Mouse (Mus musculus) embryonic stem cell, embryonic (primary cell): ENCODE data around the gene Lipe.

Experiments used
- CTCF ChIA-PET, 4 experiments: fragments of 300-600 bp in 2 of 4; fragments of 350-600 bp in 2 of 4; sonication (Branson Sonifier 250); formaldehyde crosslinking; loops; one replicate each; lab custom pipeline; 2022; ENCODE audit warnings: inconsistent platforms in 2 of 4; lab: Charles Lee
- POLR2A ChIA-PET, 4 experiments: fragments of 300-600 bp in 2 of 4; fragments of 350-600 bp in 2 of 4; sonication (Branson Sonifier 250); formaldehyde crosslinking; loops; one replicate each; lab custom pipeline; 2022; ENCODE audit warnings: antibody characterized with exemption in 4 of 4, inconsistent platforms in 1 of 4; lab: Charles Lee

The Lipe gene

DNA sequence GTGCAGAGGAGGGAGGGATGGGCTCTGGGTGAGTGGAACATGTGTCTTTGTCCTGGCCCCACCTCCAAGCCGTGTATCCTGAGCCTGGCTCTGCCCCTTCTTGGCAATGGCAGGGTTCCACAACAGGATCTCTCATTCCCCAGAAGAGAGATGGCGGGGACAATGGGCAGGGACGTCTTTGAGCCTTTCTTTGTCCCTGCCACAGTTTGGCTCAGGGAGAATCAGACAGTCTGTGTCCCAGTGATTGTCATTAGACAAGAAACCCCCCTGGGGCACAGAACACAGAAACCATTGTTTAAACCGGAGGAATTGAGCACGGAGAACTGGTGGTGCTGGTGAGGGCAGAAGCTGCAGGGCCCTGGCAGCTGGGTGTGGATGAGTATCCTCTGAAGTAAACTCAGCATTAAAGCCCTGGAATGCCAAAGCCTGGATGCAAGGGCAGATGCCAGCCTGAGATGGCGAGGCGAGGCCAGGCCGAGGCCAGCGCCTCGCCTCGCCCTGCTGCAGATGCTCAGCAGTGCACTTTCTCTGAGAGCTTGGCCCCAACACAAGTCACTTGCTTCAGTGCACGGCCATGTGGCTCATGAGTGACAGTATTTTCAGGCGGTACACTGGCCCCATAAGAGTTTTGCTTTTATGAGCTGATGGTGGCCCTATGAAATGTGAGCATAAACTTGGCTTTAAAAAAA, 32.4 kb downstream of the Lipe start:
- POLR2A ChIA-PET = interaction anchor here in 3 of 4 experiments (0.5 to 2.3 kb wide), 12 partner anchors 8 to 237 kb away, joined by 3 to 7 read pairs (median 4); partner anchors contain the start of genes Cic (in 1 of the 3) and Pafah1b3 (in 1 of the 3)
- CTCF ChIA-PET = interaction anchor here (0.6 to 1.8 kb wide), 7 partner anchors 11 to 267 kb away, joined by 3 to 7 read pairs (median 4); no protein-coding TSS in a partner anchor

DNA sequence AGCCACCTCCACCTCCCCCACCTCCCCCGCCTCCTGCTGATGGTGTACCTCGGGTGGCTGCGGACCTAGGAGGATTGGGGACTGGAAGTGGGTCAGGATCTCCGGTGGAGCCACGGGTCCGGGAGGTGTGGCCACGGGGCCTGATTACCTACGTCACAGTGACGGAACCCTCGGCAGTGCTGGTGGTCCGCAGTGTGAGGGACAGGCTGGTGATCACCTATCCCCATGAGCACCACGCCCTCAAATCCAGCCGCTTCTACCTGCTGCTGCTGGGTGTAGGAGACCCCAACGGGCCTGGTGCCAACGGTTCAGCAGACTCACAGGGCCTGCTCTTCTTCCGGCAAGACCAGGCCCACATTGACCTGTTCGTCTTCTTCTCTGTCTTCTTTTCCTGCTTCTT, 34.9 kb downstream of the Lipe start:
- ChIA-PET CTCF (interaction anchor here in 3 of 4 experiments (0.6 to 1.7 kb wide), 6 partner anchors 13 to 69 kb away, joined by 3 to 9 read pairs (median 4); partner anchors contain the start of genes Megf8 (in 1 of the 3) and Pafah1b3 (in 1 of the 3)), POLR2A (interaction anchor here in 1 of 4 experiments (1.6 kb wide), 1 partner anchor 66 kb away, joined by 5 read pairs; the partner anchor contains the start of gene Pafah1b3)

DNA sequence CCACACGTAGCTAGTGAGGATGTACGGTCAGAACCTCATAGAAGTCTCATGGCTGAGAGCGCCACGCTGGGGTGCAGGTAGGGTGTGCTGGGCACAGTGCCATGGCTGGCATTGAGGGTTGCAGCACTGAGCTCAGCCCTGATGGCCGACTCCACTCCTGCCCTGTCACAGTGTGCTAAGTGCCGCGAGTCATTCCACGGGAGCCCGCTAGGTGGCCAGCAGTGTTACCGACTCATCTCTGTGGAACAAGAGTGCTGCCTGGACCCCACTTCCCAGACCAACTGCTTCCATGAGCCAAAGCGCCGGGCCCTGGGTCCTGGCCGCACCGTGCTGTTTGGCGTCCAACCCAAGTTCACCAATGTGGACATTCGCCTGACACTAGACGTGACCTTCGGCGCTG, 35.4 kb downstream of the Lipe start:
- CTCF ChIA-PET = interaction anchor here in 3 of 4 experiments (0.6 to 1.7 kb wide), 9 partner anchors 14 to 638 kb away, joined by 3 to 9 read pairs (median 4); partner anchors contain the start of genes Megf8 (in 1 of the 3) and Pafah1b3 (in 1 of the 3)
- POLR2A ChIA-PET = no interaction called here

DNA sequence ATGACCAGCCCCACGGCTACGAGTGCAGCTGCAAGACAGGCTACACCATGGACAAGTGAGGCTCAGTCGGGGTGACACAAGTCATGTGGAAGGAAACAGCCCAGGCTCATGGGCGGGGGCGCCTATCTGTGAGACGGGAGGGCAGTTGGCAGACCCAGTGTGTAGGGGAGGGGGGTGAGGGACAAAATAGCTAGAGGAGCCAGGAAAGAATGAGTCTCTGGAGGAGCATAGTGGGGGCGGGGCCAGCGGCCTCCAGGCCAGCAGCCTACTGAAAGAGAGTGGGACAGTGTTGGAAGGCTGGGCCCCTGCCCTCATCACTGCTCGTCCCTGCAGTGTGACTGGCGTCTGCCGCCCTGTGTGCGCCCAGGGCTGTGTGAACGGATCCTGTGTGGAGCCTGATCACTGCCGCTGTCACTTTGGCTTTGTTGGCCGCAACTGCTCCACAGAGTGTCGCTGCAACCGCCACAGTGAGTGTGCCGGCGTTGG, 39.7 kb downstream of the Lipe start:
- POLR2A ChIA-PET = interaction anchor here in 2 of 4 experiments (0.5 to 1.0 kb wide), 2 partner anchors 36 to 1830 kb away, joined by 3 read pairs; no protein-coding TSS in a partner anchor
- CTCF ChIA-PET = interaction anchor here in 2 of 4 experiments (0.8 to 1.6 kb wide), 4 partner anchors 20 to 50 kb away, joined by 3 read pairs; no protein-coding TSS in a partner anchor

DNA sequence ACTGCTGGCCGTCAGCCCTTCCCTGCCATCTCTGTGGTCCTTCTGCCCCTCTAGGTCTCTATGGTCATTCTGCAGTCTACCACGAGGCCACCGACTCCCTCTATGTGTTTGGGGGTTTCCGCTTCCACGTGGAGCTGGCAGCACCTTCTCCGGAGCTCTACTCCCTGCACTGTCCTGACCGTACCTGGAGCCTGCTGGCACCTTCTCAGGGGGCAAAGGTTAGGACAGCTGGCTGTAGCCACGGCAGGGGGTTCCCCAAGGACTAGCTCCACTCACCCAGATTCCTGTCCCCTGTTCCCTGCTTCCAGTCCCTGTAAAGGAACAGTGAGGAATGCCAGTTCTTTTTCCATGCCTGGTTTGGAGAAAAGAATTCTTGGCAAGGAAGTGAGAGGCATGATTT, 49.6 kb downstream of the Lipe start:
- ChIA-PET CTCF (interaction anchor here in 1 of 4 experiments (0.6 kb wide), 1 partner anchor 60 kb away, joined by 3 read pairs; no protein-coding TSS in a partner anchor), POLR2A (interaction anchor here in 1 of 4 experiments (1.3 kb wide), 1 partner anchor 17 kb away, joined by 6 read pairs; no protein-coding TSS in a partner anchor)

DNA sequence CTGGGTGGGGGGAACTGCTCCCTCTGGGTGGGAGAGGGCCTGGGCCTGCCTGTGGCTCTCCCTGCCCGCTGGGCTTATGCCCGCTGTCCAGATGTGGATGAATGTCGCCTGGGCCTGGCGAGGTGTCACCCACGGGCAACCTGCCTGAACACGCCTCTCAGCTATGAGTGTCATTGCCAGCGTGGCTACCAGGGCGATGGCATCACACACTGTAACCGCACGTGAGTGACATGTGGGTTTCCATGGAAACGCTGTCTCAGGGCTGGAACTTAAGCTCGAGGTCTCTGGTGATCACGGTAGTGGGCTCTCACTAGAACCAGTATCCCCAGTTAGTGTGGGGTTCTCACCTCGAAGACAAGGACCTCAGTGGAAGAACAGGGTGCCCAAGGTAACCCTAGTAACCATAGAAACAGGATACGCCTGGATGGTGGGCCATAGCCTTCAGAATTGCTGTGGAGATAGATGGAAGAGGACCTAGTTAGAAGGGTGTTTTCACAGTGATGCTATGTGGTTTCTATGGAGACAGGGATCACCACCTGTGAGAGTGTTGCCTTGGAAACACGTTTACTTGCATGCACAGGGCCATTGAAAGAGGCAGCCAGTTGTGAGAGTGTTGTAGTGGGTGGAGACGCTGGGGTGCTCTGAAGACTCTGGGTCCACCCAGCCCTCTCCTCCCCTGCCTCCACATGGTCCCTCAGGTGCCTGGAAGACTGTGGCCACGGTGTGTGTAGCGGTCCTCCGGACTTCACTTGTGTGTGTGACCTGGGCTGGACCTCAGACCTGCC, 57.3 kb downstream of the Lipe start:
- CTCF ChIA-PET = no interaction called here
- POLR2A ChIA-PET = no interaction called here

DNA sequence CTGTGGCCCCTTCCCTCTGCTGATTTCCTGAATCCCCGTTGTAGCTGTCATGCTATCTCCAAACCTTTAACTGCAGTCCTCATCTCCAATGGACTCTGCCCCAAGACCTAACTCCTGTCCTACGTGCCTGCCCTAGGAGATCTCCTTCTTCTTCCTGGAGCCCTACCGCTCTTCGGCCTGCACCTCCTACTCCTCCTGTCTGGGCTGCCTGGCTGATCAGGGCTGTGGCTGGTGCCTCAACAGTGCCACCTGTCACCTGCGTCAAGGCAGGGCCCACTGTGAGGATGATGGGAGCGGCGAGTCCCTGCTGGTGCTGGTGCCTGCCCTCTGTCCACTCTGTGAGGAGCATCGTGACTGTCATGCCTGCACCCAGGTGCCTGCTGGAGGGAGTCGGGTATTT, 59.2 kb downstream of the Lipe start:
- ChIA-PET POLR2A (interaction anchor here in 1 of 4 experiments (0.5 to 1.6 kb wide), 2 partner anchors 43 to 56 kb away, joined by 3 read pairs; no protein-coding TSS in a partner anchor), CTCF (interaction anchor here in 1 of 4 experiments (0.8 kb wide), 1 partner anchor 17 kb away, joined by 3 read pairs; no protein-coding TSS in a partner anchor)

DNA sequence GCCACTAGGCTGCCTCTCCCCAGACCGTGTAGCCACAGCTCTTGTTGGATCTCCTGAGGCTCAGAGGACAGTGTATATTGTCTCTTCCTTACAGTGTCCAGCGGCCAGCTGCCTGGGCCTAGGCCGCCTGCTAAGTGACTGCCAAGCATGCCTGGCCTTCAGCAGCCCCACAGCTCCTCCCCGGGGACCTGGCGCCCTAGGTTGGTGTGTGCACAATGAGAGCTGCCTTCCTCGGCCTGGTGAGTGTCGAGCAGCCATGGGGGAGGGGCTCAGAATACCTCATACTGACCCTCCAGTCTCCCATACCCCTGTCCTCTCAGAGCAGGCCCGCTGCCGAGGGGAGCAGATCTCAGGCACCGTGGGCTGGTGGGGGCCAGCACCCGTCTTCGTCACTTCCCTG, 64.0 kb downstream of the Lipe start:
- CTCF ChIA-PET = interaction anchor here (0.5 to 3.3 kb wide), 31 partner anchors 9 to 241 kb away, joined by 3 to 28 read pairs (median 6); partner anchors contain the start of genes Pafah1b3 (in 3 of the 4), Megf8 (in 2 of the 4), Dedd2 (in 1 of the 4) and Zfp526 (in 1 of the 4)
- POLR2A ChIA-PET = interaction anchor here in 3 of 4 experiments (0.7 to 2.1 kb wide), 5 partner anchors 9 to 146 kb away, joined by 3 to 8 read pairs (median 6); partner anchors contain the start of gene Megf8 (in 1 of the 3)

DNA sequence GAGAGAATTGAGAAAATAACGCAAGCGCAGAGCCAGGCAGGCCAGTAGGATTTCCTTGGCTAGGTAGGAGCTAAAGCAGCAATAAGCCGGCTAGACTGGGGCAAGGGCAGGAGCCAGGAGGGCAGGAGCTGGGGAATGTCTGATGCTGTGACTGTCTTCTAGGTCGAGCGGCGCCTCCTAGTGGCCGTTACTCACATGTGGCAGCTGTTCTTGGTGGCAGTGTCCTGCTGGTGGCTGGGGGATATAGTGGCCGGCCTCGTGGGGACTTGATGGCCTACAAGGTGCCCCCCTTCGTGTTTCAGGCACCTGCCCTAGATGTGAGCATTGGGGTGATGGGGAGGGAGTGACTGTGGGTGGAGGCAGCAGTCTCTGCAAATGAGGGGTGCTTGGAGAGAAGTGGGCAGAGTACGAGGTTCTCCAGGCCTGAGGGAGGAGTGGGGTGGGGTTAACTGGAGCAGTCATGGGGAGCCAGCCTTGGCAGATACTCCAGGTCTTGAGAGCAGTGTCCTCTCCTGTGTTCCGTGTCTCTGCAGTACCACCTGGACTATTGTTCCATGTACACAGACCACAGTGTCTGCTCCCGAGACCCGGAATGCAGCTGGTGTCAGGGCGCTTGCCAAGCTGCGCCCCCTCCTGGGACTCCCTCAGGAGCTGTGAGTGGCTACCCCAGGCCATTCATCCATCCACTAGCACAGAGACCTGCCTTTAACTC, 64.8 kb downstream of the Lipe start:
- CTCF ChIA-PET = interaction anchor here (0.5 to 3.3 kb wide), 77 partner anchors 9 to 322 kb away, joined by 3 to 28 read pairs (median 4); partner anchors contain the start of genes Megf8 (in 3 of the 4), Pafah1b3 (in 3 of the 4), Tmem145 (in 2 of the 4) and Dedd2 (in 1 of the 4)
- POLR2A ChIA-PET = interaction anchor here (0.6 to 2.1 kb wide), 11 partner anchors 8 to 893 kb away, joined by 3 to 8 read pairs (median 3); partner anchors contain the start of genes Megf8 (in 2 of the 4) and Pafah1b3 (in 1 of the 4)
